Mouse (Mus musculus): ENCODE measurements around the gene Spock1. TPM values are rescaled to one million over a fixed set of nuclear protein-coding genes. Genes with fewer than 3 reads are reported as not detected.

Gene Spock1
- polyA plus RNA-seq, 1 experiment from 2014 or later: 0.70 TPM

DNA sequence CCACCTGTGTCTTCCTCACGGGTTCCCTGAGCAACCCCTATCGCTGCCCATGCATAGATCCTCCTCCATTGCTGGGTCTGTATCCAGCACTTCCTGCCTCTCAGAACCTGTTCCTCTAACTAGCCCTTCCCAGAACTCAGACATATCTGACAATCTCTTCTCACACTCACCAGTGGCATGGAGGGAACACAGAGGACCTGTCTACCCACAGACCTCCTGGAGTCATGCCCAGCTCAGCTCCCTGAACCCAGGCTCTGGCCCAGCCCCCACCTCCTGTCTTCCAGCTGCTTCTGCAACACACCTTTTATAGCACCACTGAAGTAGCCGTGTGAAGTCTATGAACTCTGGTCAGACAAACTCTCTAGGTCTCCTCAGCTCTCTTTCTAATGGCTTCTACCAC is 101.3 kb downstream of the Spock1 start:
- WGBS: 89% methylated on average over 3 of the region's 3 CpGs
- H3K27ac ChIP-seq (ENCODE audit: poor library complexity, severe bottlenecking): no peak overlapping the region

DNA sequence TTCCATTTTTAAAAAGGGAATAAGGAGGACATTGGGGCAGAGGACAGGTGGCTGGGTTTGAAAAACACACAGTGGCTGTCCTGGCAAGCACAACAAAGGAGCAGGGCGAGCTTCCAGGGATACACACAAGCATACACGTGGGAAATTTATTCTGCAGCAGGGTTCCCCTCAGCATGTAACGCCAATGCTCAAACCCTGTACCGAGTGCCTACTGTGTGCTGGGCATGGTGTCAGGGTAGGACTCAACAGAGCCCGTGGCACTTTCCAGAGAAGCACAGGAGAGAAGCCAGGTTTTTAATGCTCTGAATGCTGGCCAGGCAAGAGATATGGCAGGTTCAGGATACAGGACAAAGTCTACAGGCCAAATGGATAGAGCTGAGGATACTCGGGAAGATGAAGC is 101.8 kb downstream of the Spock1 start:
- H3K27ac ChIP-seq (ENCODE audit: poor library complexity, severe bottlenecking): no peak overlapping the region
- no peak overlapping the region for H3K4me2 ChIP-seq
- no peaks in the 10 kb centered on the region for H3K4me1 ChIP-seq (replicated peaks)
- no peaks in the 10 kb centered on the region for H3K36me3 ChIP-seq
- H3K4me3 ChIP-seq: no peak overlapping the region
- ATAC-seq (ENCODE audit: insufficient number of reproducible peaks, low FRiP score): no peak
- no peaks in the 10 kb centered on the region for H3K9me3 ChIP-seq (replicated peaks)
- H3K27me3 ChIP-seq (replicated peaks): no peaks in the 10 kb centered on the region; the same call in 1 of the 2 replicates
- 80% methylated on average over 6 of the region's 6 CpGs for WGBS
- no peak overlapping the region for H3K9ac ChIP-seq

More for the DNA sequence above, 101.3 kb downstream of the Spock1 start:
- no peak overlapping the region for H3K4me2 ChIP-seq
- H3K9ac ChIP-seq: no peak overlapping the region
- H3K4me1 ChIP-seq (replicated peaks): no peaks in the 10 kb centered on the region
- no peaks in the 10 kb centered on the region for H3K9me3 ChIP-seq (replicated peaks)
- no peaks in the 10 kb centered on the region; the same call in 1 of the 2 replicates for H3K27me3 ChIP-seq (replicated peaks)
- H3K36me3 ChIP-seq: no peaks in the 10 kb centered on the region
- ATAC-seq (ENCODE audit: insufficient number of reproducible peaks, low FRiP score): no peak
- H3K4me3 ChIP-seq: no peak overlapping the region

DNA sequence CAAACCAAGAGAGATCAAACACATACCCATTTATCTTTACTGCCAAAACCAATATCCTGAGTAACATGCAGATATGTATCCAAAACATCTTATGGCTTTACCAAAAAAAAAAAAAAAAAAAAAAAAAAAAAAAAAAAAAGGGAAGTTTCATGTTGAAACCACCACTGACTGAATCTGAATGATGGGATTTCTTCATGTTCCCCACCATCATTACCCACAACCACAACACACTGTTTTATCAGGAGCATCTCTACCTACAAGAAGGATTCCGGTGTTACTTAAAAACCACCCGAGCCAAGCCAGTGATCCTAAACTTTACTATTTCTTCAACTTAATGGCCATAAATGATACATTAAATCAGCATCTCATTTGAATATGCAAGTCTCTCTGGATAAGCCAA is 109.5 kb downstream of the Spock1 start:
- 85% methylated on average over 2 of the region's 2 CpGs for WGBS
- H3K27me3 ChIP-seq (replicated peaks): no peaks in the 10 kb centered on the region
- ATAC-seq (ENCODE audit: insufficient number of reproducible peaks, low FRiP score): no peak

DNA sequence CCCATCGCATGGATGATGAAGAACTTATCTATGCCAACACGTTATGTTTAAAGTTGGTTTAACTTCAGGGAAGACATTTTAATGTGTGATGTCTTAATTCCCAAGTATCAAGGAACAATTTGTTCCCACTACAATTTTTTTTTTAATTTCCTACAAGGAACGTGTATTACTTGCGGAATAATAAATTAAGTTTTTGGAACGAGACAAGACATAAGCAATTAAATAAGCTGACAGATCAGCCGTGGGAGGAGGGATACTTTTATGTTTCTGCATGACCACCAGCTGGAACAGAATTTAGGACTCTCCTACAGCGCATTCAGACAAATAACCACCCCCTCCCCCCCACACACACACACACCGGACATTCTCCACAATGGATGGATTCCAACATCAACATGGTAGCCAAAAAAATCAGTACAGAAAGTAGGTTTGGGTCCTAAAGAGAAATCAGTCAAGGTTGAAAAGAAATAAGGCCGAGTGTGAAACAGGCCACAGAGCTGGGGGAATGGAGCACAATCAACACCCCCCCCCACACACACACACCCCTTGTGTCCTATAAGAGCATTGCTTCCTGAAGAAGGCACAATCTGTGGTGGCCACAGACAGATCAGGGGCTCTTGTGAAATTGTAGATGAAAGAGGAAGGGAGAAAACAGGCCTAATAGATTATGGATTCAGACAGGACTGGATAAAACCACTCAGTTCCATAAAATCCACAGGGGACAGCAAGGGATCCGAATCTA is 111.0 kb downstream of the Spock1 start:
- no peak for ATAC-seq (ENCODE audit: insufficient number of reproducible peaks, low FRiP score)
- H3K9me3 ChIP-seq (replicated peaks): no peaks in the 10 kb centered on the region
- H3K4me3 ChIP-seq: no peak overlapping the region
- H3K27me3 ChIP-seq (replicated peaks): no peaks in the 10 kb centered on the region
- no peak overlapping the region for H3K27ac ChIP-seq (ENCODE audit: poor library complexity, severe bottlenecking)
- 81% methylated on average over 10 of the region's 10 CpGs for WGBS
- no peak overlapping the region for H3K4me2 ChIP-seq
- H3K4me1 ChIP-seq (replicated peaks): 0 out of 2 replicates have a peak, but pooled peaks cover 3% of the 10 kb centered on the region
- no peak overlapping the region for H3K9ac ChIP-seq
- H3K36me3 ChIP-seq: no peaks in the 10 kb centered on the region

More for the DNA sequence above, 109.5 kb downstream of the Spock1 start:
- Histone ChIP-seq H3K27ac (ENCODE audit: poor library complexity, severe bottlenecking) (no peak overlapping the region), H3K4me3 (no peak overlapping the region), H3K9ac (no peak overlapping the region), H3K4me1 (replicated peaks) (0 out of 2 replicates have a peak, but pooled peaks cover 3% of the 10 kb centered on the region), H3K9me3 (replicated peaks) (no peaks in the 10 kb centered on the region), H3K4me2 (no peak overlapping the region), H3K36me3 (no peaks in the 10 kb centered on the region)

DNA sequence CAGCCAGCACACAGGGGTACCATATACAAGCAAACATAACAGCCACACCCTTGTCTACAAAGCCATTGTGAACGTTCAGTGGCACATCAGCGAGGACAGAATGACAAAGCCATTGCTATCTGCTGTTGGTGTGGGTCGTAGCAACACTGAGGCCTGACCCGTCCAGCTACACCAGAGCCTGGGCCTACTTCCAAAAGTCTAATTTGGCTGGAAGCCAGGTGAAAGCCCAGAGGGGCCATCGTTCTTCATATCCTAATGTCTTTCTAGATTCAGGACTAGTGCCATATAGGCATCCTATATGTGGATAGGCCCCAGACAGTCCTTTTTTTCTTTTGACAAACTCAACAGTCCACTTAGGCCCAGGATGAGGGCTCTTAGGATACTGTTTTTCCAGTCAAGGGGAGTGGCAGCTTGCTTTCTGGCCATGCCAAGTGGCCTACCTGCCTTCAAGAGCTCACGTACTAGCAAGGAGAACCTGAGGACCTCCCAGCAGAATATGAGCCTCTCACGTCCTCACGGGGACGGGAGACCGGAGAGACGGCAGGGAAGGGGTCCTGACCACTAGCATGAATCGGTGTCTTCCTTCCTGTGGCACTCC is 114.4 kb downstream of the Spock1 start:
- H3K36me3 ChIP-seq: no peaks in the 10 kb centered on the region
- no peak overlapping the region for H3K9ac ChIP-seq
- H3K27ac ChIP-seq (ENCODE audit: poor library complexity, severe bottlenecking): no peak overlapping the region
- H3K4me3 ChIP-seq: no peak overlapping the region
- no peaks in the 10 kb centered on the region for H3K27me3 ChIP-seq (replicated peaks)
- 68% methylated on average over 12 of the region's 12 CpGs for WGBS
- H3K4me2 ChIP-seq: no peak overlapping the region
- H3K9me3 ChIP-seq (replicated peaks): no peaks in the 10 kb centered on the region
- no peak for ATAC-seq (ENCODE audit: insufficient number of reproducible peaks, low FRiP score)
- H3K4me1 ChIP-seq (replicated peaks): no peaks in the 10 kb centered on the region

DNA sequence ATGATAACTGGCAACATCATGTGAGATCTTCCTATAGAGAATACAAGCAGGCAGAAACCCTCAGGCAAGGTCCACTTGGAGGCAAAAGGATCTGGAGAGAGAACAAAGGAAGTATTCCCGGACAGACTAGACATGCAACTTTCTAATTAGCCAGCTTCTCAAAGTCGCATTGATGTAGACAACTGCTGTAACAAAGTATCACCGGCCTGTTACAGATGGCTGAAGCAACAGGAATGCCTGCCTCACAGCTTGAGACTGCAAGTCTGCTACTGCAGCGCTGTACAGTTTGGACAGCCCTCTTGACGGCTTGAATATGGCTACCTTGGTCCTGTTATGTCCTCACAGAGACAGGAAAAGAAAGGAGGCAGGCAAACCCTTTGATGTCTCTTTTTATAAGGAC is 118.3 kb downstream of the Spock1 start:
- WGBS: 58% methylated on average over 5 of the region's 5 CpGs
- H3K27me3 ChIP-seq (replicated peaks): no peaks in the 10 kb centered on the region
- no peaks in the 10 kb centered on the region for H3K4me1 ChIP-seq (replicated peaks)
- H3K4me3 ChIP-seq: no peak overlapping the region
- no peak overlapping the region for H3K4me2 ChIP-seq
- no peak overlapping the region for H3K27ac ChIP-seq (ENCODE audit: poor library complexity, severe bottlenecking)
- no peak overlapping the region for H3K9ac ChIP-seq
- peaks cover 8% of the 10 kb centered on the region for H3K9me3 ChIP-seq (replicated peaks)
- ATAC-seq (ENCODE audit: insufficient number of reproducible peaks, low FRiP score): no peak
- H3K36me3 ChIP-seq: no peaks in the 10 kb centered on the region

DNA sequence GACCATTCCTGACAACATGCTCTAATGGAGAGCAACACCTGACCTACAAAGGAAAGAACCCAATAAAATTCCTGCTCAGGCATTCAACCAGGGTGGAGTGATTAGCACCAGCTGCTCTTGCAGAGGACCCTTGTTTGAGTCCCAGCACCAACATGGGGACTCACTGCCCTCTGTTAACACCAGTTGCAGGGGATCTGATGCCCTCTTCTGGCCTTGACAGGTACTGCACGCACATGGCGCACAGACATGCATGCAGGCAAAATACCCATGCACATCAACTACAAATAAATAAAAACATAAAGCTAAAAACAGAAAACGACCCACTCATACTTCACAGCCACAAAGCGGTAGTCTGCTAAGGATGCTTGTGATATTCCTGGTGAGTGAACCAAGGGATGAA is 119.8 kb downstream of the Spock1 start:
- Histone ChIP-seq H3K27me3 (replicated peaks) (no peaks in the 10 kb centered on the region), H3K4me2 (no peak overlapping the region), H3K4me3 (no peak overlapping the region), H3K27ac (ENCODE audit: poor library complexity, severe bottlenecking) (no peak overlapping the region), H3K36me3 (no peaks in the 10 kb centered on the region), H3K9ac (no peak overlapping the region), H3K4me1 (replicated peaks) (no peaks in the 10 kb centered on the region), H3K9me3 (replicated peaks) (peaks cover 8% of the 10 kb centered on the region)
- 91% methylated on average over 4 of the region's 4 CpGs for WGBS
- no peak for ATAC-seq (ENCODE audit: insufficient number of reproducible peaks, low FRiP score)

DNA sequence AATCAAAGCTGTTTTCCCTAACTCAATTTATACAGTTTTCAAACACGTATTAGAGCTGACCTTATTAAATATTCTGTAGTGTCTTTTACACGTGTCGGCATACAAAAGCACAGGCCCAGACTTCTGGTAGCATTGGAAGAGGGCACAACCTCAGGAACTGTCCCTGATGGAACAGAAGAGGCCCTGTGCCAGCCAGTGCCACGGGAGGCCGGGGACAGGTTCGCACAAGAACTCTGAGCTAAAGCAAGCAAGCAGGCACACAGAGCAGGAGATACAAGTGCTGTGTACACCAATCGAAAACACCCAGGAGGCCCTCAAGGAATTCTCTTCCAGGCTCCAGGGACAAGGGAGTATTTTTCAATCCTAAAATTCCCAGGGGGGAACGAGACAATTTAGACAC is 121.9 kb downstream of the Spock1 start:
- H3K27me3 ChIP-seq (replicated peaks): no peaks in the 10 kb centered on the region
- peaks cover 8% of the 10 kb centered on the region for H3K9me3 ChIP-seq (replicated peaks)
- no peaks in the 10 kb centered on the region for H3K4me1 ChIP-seq (replicated peaks)
- WGBS: 81% methylated on average over 8 of the region's 8 CpGs
- no peak overlapping the region for H3K4me2 ChIP-seq
- no peak overlapping the region for H3K4me3 ChIP-seq
- H3K9ac ChIP-seq: no peak overlapping the region
- no peak overlapping the region for H3K27ac ChIP-seq (ENCODE audit: poor library complexity, severe bottlenecking)
- ATAC-seq (ENCODE audit: insufficient number of reproducible peaks, low FRiP score): no peak
- no peaks in the 10 kb centered on the region for H3K36me3 ChIP-seq

DNA sequence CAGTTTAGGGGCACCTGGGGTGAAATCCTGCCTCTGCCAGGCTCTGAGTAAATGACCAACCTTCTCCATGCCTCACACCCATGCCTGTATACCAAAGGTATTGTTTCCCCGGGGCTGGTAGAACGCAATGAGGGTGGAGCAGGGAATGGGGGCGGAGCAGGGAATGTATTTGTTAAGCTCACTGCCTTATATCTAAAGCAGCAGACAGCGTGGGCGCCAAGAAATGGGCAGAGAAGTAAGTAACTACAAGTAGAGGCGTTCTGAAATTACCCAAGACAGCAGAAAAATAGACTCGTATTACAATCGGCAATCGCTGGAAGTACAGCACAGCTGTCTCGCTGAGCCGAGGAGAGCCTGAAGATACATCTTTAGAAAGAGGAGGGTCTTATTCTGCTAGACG is 125.2 kb downstream of the Spock1 start:
- peaks cover 9% of the 10 kb centered on the region for H3K9me3 ChIP-seq (replicated peaks)
- no peak overlapping the region for H3K9ac ChIP-seq
- no peak for ATAC-seq (ENCODE audit: insufficient number of reproducible peaks, low FRiP score)
- H3K27me3 ChIP-seq (replicated peaks): no peaks in the 10 kb centered on the region
- no peak overlapping the region for H3K27ac ChIP-seq (ENCODE audit: poor library complexity, severe bottlenecking)
- 82% methylated on average over 12 of the region's 12 CpGs for WGBS
- no peaks in the 10 kb centered on the region for H3K36me3 ChIP-seq
- H3K4me3 ChIP-seq: no peak overlapping the region
- no peaks in the 10 kb centered on the region for H3K4me1 ChIP-seq (replicated peaks)
- no peak overlapping the region for H3K4me2 ChIP-seq

DNA sequence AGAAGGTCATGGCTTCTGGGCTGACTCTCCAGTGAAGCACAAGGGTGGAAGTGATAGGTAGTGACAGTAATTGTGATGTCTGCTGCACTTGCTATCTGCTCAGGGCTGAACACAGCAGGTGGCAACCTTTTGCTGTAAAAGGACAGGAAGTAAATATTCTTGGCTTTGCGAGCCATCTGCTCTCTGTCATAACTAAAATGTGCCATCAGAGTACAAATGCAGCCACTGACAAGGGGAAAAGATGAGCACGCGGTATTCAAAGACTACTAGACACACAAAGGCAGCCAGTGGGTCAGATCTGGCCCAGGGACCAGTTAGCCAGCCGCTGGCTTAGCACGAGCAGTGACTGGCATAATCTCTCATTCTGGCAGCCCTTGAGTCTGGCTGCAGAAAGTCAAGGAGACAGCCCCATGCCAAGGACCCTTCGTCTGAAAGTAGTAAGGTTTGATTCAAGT is 126.0 kb downstream of the Spock1 start:
- peaks cover 7% of the 10 kb centered on the region for H3K9me3 ChIP-seq (replicated peaks)
- WGBS: 80% methylated on average over 6 of the region's 6 CpGs
- no peak overlapping the region for H3K4me2 ChIP-seq
- H3K9ac ChIP-seq: no peak overlapping the region
- H3K4me3 ChIP-seq: no peak overlapping the region
- H3K36me3 ChIP-seq: no peaks in the 10 kb centered on the region
- H3K27me3 ChIP-seq (replicated peaks): no peaks in the 10 kb centered on the region
- no peaks in the 10 kb centered on the region for H3K4me1 ChIP-seq (replicated peaks)
- H3K27ac ChIP-seq (ENCODE audit: poor library complexity, severe bottlenecking): no peak overlapping the region
- no peak for ATAC-seq (ENCODE audit: insufficient number of reproducible peaks, low FRiP score)

DNA sequence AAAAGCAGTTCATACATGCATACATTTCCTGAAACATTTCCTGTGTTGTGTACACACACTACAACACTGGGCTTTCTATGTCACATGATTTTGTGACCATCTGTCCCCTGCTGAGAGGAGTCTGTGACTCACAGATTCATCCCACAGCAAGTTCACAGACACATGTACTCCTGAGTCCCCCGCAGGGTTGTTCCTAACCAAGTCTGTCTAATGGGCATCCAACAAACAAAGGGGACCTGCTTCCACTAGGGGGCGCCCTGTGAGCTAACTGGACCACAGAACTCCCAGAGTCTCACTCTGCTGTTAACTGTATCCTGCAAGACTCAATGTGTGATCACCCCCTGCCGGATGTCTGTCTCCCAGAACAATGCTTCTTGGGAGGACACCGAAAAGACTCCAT is 129.0 kb downstream of the Spock1 start:
- no peak overlapping the region for H3K27ac ChIP-seq (ENCODE audit: poor library complexity, severe bottlenecking)
- no peak overlapping the region for H3K4me2 ChIP-seq
- H3K4me1 ChIP-seq (replicated peaks): no peaks in the 10 kb centered on the region
- H3K27me3 ChIP-seq (replicated peaks): no peaks in the 10 kb centered on the region
- peaks cover 7% of the 10 kb centered on the region for H3K9me3 ChIP-seq (replicated peaks)
- H3K4me3 ChIP-seq: no peak overlapping the region
- H3K9ac ChIP-seq: no peak overlapping the region
- WGBS: 72% methylated on average over 4 of the region's 4 CpGs
- no peak for ATAC-seq (ENCODE audit: insufficient number of reproducible peaks, low FRiP score)
- H3K36me3 ChIP-seq: no peaks in the 10 kb centered on the region

All from heart, embryonic 12.5 days (tissue).